Mouse (Mus musculus) WW6 (cell line): ENCODE data around the gene Hs2st1.

Experiments used
- DNase-seq: peaks from one replicate; pipeline ENCODE4 v3.0.0-alpha.2; 2013; ENCODE audit warnings: low read depth, low spot score

Hs2st1 gene

DNA sequence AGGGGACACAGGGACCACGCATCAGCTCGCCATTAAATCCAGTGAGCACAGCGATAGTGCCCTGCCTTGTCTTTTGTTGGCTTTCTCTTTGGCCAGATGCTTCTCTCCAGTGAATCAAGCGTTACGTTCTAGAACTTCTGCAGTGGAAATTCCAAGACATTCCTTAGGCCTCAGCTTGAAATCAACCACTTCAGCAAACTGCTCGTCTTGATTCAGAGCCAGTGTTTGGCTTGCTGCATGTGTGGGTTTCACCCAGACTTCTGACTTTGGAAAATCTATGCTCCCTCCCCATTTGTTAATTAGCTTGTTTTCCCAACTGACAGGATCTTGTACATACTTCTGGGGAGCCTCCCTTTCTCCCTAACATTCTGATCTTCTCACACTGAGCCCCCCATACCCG is 16.8 kb upstream of the Hs2st1 start:
- no peak for DNase-seq

- DNase-seq = no peak
These were observed 15.0 kb upstream of the Hs2st1 start for GRCm38 (mm10) chr3:144584789-144585553.

- no peak for DNase-seq
These were observed 13.8 kb upstream of the Hs2st1 start for GRCm38 (mm10) chr3:144583789-144584188.

- no peak for DNase-seq
These were observed 12.3 kb upstream of the Hs2st1 start for GRCm38 (mm10) chr3:144582306-144582705.

GRCm38 (mm10) chr3:144581842-144582241 is 11.9 kb upstream of the Hs2st1 start:
- no peak for DNase-seq

DNA sequence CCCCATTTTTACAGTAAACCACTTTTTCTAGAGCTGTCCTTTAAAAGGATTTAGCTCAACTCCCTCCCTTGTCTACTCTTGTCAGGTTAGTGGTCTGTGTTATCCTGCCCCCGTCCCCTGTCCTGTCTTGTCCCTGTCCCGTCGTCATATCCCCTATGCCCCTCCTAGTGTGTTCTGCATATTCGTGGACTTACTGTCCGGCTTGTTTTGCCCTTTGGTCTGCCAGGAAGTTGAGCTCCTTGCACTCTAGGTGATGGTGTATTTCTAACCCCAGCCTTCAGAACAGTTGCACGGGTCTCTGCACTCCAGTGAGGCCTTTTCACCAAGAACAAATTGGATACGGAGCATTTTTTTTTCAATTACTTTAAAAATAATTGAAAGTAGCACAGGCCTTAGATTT is 10.3 kb upstream of the Hs2st1 start:
- no peak for DNase-seq

GRCm38 (mm10) chr3:144579796-144580195 is 9.8 kb upstream of the Hs2st1 start:
- DNase-seq = no peak

GRCm38 (mm10) chr3:144578921-144579320 is 8.9 kb upstream of the Hs2st1 start:
- no peak for DNase-seq

- no peak for DNase-seq
These were observed 7.7 kb upstream of the Hs2st1 start for GRCm38 (mm10) chr3:144577366-144578340.

DNA sequence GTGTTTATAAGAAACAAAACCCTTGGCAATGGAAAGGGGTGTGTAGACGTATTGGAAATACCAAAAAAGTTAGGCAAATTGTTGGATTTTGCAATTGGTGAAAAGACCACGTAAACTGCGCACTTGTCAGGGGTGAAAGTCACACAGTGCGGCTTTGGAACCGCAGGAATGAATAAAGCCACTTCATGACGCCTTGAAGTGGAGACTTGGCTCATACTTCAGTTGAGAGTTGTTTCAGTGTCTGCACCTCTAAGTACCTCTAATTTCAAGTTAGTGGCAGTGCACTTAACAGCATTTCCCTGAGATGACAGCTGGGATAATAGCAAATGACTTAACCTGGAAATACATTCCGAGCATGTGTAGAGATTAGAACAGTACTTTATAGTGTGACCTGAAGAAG is 4.3 kb upstream of the Hs2st1 start:
- DNase-seq = no peak

GRCm38 (mm10) chr3:144570816-144571487 is 971 bp upstream of the Hs2st1 start:
- DNase-seq = no peak

GRCm38 (mm10) chr3:144569401-144569971 is 495 bp downstream of the Hs2st1 start:
- no peak for DNase-seq

DNA sequence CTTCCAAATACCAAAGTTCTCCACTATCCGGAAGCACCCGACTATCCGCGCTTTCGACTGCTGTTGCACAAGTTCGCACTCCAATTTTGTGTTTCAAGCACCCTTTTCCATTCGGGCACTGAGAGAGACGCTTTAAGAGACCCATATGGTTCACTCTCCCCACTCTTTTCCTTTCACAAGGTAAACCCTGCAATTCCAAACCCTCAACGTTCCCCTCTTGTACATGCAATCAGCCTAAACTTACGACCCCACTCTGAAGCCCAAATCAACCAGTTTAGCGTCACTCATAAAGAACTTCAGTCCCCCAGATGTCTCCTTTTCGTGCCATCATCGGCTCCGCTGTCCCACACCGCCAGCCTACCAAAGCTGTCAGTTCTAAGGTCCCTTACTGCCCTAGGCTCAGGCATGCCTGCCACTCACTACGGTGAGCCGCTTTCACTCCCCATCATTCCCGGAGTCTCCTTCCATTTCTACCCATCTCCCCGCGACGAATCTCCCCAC is 1.1 kb downstream of the Hs2st1 start:
- no peak for DNase-seq

DNA sequence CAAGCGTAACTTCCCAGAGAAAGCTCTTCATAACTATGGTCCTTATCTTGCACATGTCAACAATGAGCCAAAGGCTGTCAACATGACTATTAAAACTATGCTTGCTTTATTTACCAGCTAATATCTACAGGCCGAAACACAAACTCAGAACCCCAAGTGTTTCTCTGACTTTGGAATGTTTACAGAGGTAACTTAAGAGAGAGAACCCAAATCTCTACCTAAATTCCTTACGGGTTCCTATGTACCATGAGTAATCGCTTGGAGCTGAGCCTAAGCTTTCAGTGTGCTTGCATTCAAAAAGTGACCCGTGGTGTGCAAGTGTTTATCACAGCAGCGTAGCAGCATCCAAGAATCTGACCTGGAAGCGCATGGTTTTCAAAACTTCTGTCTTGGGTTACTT is 4.8 kb downstream of the Hs2st1 start:
- DNase-seq = no peak

DNA sequence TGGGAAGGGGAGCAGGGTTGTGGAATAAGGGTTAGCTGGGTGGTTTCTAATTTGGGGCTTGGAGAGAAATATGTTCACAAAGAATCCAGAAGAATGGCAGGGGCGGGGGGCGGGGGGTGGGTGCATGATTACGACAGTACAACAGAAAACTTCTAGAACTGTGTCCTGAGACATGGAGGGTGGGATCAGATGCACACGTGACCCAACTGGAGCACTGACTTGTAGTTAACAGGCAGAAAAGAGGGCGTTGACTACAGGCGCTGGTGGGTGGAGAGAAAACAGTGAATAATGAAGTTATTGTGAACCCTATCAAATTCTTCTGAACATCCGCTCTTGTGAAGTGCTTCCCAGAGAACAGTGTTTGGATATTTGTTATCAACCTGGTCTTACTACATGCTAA is 6.1 kb downstream of the Hs2st1 start:
- DNase-seq = no peak

DNA sequence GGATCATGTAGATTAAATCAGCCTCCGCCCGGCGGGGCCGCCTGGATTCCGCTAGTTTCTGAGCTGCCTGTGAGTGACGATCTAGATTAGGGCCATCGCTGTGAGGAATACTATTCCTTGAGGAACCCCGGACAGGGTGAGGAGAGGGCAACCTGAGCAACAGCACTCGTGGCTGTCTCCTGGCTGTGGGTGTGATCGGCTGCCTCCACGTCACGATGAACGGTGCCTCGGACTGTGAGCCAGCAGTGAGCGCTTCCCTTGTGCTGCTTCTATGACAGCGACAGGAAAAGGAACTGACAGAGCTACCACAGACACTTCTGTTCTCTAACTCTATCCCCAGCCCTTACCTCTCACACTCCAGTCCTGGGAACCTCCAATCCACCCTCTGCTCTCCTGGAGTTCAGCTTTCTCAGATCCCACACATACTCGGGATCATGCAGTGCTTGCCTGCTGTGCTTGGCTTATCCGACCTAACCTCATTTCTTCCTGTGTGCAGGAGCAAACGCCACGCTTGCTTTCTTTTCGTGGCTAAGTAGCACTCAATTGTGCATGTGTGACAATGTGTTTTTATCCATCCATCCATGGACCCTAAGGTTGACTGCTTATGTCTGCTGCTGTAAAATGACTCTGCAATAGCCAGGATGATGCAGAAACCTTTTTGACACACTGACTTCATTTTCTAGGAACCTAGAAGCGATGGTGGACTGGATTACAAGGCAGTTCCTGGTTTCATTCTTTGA is 8.3 kb downstream of the Hs2st1 start:
- no peak for DNase-seq

GRCm38 (mm10) chr3:144558274-144558673 is 11.7 kb downstream of the Hs2st1 start:
- no peak for DNase-seq

DNA sequence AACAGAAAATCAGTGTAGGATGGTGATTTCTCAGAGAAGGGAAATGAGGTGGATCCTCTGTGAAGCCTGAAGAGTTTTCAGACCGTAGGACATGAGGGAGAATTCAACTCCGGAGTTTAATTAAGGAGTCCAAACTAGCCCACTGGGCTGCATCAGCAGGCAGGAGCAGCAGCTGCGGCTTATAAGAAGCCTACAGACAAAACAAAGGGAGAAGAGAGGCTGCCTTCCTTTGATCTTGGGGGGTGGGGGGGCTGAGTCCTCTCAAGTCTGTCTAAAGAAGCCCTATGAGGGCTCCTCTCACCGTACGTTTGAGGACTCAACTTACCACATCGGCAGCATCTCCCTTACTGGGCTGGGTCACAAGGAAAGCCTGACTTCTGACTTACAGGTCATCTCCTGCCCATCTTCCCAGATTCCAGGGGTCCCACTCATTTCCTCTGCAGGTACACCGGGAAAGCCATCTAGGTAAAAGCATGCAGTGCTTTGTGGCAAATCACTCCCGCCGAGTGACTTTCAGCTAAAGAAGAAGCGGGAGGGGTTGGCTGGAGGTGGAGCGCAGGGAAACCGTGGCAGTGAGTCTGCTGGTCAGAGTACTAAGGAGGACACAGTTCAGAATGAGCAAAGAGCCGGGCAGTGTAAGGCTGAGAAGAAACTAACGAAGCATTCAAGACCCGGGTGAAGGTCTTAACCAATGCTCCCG is 13.2 kb downstream of the Hs2st1 start:
- DNase-seq = no peak

DNA sequence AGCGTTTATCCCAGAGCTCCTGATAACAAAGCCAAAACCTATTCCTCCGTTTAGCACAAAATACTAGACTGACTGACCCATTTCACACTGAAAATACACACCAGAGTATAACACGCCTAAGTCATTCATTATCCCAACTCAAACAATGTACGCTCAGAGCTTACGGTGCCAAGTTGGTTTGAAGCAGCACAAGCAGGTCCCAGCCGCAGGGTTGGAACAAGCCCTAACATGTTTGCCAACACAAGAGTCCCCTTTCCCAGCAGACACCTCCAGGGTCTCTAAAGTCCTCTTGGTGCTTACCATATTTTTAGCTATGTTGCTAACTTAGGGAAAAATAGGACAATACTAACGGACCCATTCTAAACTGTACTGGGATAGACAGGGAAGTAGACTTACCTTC is 14.8 kb downstream of the Hs2st1 start:
- no peak for DNase-seq

DNA sequence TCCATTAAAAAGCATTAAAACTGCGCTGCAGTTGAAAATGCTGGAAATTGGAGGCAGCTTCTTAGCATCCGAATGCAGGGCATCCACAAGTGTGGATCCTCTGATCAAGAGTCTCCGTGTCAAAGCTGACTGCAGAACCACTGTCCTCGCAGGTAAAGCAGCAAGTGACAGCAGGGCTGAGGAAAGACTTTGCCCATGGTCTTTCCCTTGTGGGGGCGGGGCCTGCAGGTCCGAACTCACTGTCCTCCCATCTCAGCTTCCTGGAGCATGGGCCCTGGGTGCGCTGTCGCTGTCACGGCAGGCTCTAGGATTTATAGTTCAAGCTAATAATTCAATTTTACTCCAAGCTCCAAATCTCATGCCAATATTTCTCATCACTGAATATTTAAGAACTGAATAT is 15.5 kb downstream of the Hs2st1 start:
- DNase-seq = no peak
